Mouse (Mus musculus) spleen, adult 2 months (tissue): ENCODE results near the gene Cyp2g1. TPM values are rescaled to one million over a fixed set of nuclear protein-coding genes. Genes with fewer than 3 reads are reported as not detected.
"Not testable (repeated sequence)": the region's sequence is repeated elsewhere in the genome, so short reads cannot be mapped to it uniquely, and the experiment has no call there.

Experiments
- DNase-seq, 2 experiments: peaks; one replicate each; pipeline versions ENCODE4 v3.0.0 to v3.0.0-alpha.2; 2012 to 2021; ENCODE audit warnings: low spot score in 2 of 2, low read depth in 1 of 2
- H3K27ac ChIP-seq: fragments of 200-500 bp; 2 replicates; pipeline ENCODE4 v1.5.1; 2012; ENCODE audit warnings: low read length, inconsistent platforms; ENCODE audit not compliant: insufficient read depth
- H3K27me3 ChIP-seq: fragments of 200-500 bp; 2 replicates; pipeline ENCODE4 v1.6.1; 2012; ENCODE audit warnings: mild to moderate bottlenecking, moderate library complexity, low read length, inconsistent platforms; ENCODE audit not compliant: control insufficient read depth, insufficient read depth
- H3K36me3 ChIP-seq: fragments of 200-500 bp; 2 replicates; pipeline ENCODE4 v1.6.1; 2012; ENCODE audit warnings: mild to moderate bottlenecking, low read length, inconsistent platforms; ENCODE audit not compliant: control insufficient read depth, insufficient read depth
- H3K4me1 ChIP-seq: fragments of 200-500 bp; 2 replicates; pipeline ENCODE4 v1.6.1; 2011; ENCODE audit warnings: inconsistent platforms; ENCODE audit not compliant: control insufficient read depth, insufficient read depth, insufficient read length
- H3K4me3 ChIP-seq: fragments of 200-500 bp; 2 replicates; pipeline ENCODE4 v1.5.1; 2011; ENCODE audit warnings: mild to moderate bottlenecking, inconsistent platforms; ENCODE audit not compliant: insufficient read depth, insufficient read length; ENCODE audit errors: extremely low read depth
- CTCF ChIP-seq: fragments of 200-500 bp; IDR thresholded peaks from 2 replicates; pipeline ENCODE4 v1.5.1; 2011; ENCODE audit warnings: mild to moderate bottlenecking, inconsistent platforms; ENCODE audit not compliant: insufficient read depth, insufficient read length, insufficient replicate concordance; ENCODE audit errors: extremely low read depth
- POLR2A ChIP-seq: fragments of 200-500 bp; IDR thresholded peaks from 2 replicates; pipeline ENCODE4 v1.6.1; 2011; ENCODE audit warnings: low read depth, low read length, inconsistent platforms
- WGBS: fragments of 180-500 bp; shearing (Covaris S2); methylation state at CpG from one replicate; pipeline ENCODE4 v1.1.7; 2018; 5-methylcytosine and 5-hydroxymethylcytosine counted together
- polyA plus RNA-seq: library from polyadenylated mRNA; depleted of rRNA; stranded (reverse); fragments of >200 nt; gene quantifications from 2 replicates; pipeline ENCODE4 v1.2.3, GENCODE M21; 2012

The Cyp2g1 gene
- polyA plus RNA-seq, 1 experiment = not detected

GRCm38 (mm10) chr7:26779799-26780416, 28.8 kb upstream of the Cyp2g1 start:
- Histone ChIP-seq H3K36me3 (no peaks in the 10 kb centered on the region), H3K27ac (no peak overlapping the region), H3K4me3 (no peak overlapping the region), H3K27me3 (no peaks in the 10 kb centered on the region), H3K4me1 (no peaks in the 10 kb centered on the region)
- 81% methylated on average over 5 of the region's 5 CpGs for WGBS
- TF ChIP-seq POLR2A (no peak), CTCF (no peak)
- peak in 1 of 2 experiments; percentile 1 for DNase-seq

- WGBS = 16% methylated on average over 11 of the region's 11 CpGs
- Histone ChIP-seq H3K27me3 (no peaks in the 10 kb centered on the region), H3K4me3 (no peak overlapping the region), H3K36me3 (no peaks in the 10 kb centered on the region), H3K27ac (no peak overlapping the region), H3K4me1 (no peaks in the 10 kb centered on the region)
- DNase-seq = no peak
- no peak for TF ChIP-seq POLR2A
- no peak for TF ChIP-seq CTCF
Measured at GRCm38 (mm10) chr7:26780510-26780909, 28.2 kb upstream of the Cyp2g1 start.

- Histone ChIP-seq H3K4me3 (no peak overlapping the region), H3K27me3 (no peaks in the 10 kb centered on the region), H3K27ac (no peak overlapping the region), H3K36me3 (no peaks in the 10 kb centered on the region), H3K4me1 (no peaks in the 10 kb centered on the region)
- WGBS = 33% methylated on average over 8 of the region's 8 CpGs
- DNase-seq = no peak
- no peak for TF ChIP-seq CTCF
- no peak for TF ChIP-seq POLR2A
Measured at GRCm38 (mm10) chr7:26780998-26781766, 27.5 kb upstream of the Cyp2g1 start.

GRCm38 (mm10) chr7:26781767-26782131, 26.9 kb upstream of the Cyp2g1 start:
- H3K27me3 ChIP-seq = no peaks in the 10 kb centered on the region
- 66% methylated on average over 8 of the region's 8 CpGs for WGBS
- DNase-seq = no peak

GRCm38 (mm10) chr7:26783163-26783562, 25.5 kb upstream of the Cyp2g1 start:
- no peak overlapping the region for H3K27ac ChIP-seq
- H3K4me3 ChIP-seq = no peak overlapping the region
- 66% methylated on average over 5 of the region's 5 CpGs for WGBS
- H3K4me1 ChIP-seq = no peaks in the 10 kb centered on the region
- no peaks in the 10 kb centered on the region for H3K27me3 ChIP-seq
- no peak for DNase-seq
- TF ChIP-seq POLR2A (no peak), CTCF (no peak)
- no peaks in the 10 kb centered on the region for H3K36me3 ChIP-seq

More at GRCm38 (mm10) chr7:26781767-26782131, 26.9 kb upstream of the Cyp2g1 start:
- H3K4me1 ChIP-seq = no peaks in the 10 kb centered on the region
- no peaks in the 10 kb centered on the region for H3K36me3 ChIP-seq
- H3K4me3 ChIP-seq = no peak overlapping the region
- no peak overlapping the region for H3K27ac ChIP-seq
- TF ChIP-seq POLR2A (no peak), CTCF (no peak)

- WGBS = 63% methylated on average over 1 of the region's 1 CpGs
- not testable (repeated sequence) for H3K27me3 ChIP-seq, DNase-seq, H3K27ac ChIP-seq, H3K4me1 ChIP-seq, H3K4me3 ChIP-seq, H3K36me3 ChIP-seq
Measured at GRCm38 (mm10) chr7:26786013-26786412, 22.7 kb upstream of the Cyp2g1 start.

- H3K4me1 ChIP-seq = no peaks in the 10 kb centered on the region
- no peak overlapping the region for H3K27ac ChIP-seq
- H3K36me3 ChIP-seq = no peaks in the 10 kb centered on the region
- WGBS = 76% methylated on average over 6 of the region's 6 CpGs
- H3K27me3 ChIP-seq = no peaks in the 10 kb centered on the region
- no peak for TF ChIP-seq POLR2A
- TF ChIP-seq CTCF = no peak
- no peak overlapping the region for H3K4me3 ChIP-seq
- DNase-seq = no peak
Measured at GRCm38 (mm10) chr7:26789984-26790383, 18.7 kb upstream of the Cyp2g1 start.
